Mouse (Mus musculus) heart, embryonic 10.5 days (tissue): Measurements from ENCODE around the gene Hdac11. TPM values are rescaled to one million over a fixed set of nuclear protein-coding genes. Genes with fewer than 3 reads are reported as not detected.

Experiments used
- DNase-seq: peaks from one replicate; pipeline ENCODE4 v3.0.0-alpha.2; 2017; ENCODE audit warnings: low spot score
- H3K27ac ChIP-seq: fragments of 300-500 bp; sonication (generic); 2 replicates; pipeline ENCODE4 v1.5.1; 2016; ENCODE audit warnings: mild to moderate bottlenecking
- H3K27me3 ChIP-seq: fragments of 300-500 bp; sonication (generic); 2 replicates; pipeline ENCODE4 v1.6.1; 2016; ENCODE audit warnings: mild to moderate bottlenecking; ENCODE audit not compliant: poor library complexity, insufficient read depth, severe bottlenecking
- H3K36me3 ChIP-seq: fragments of 300-500 bp; sonication (generic); 2 replicates; pipeline ENCODE4 v1.6.1; 2016; ENCODE audit warnings: mild to moderate bottlenecking, moderate library complexity
- H3K4me1 ChIP-seq: fragments of 300-500 bp; sonication (generic); 2 replicates; pipeline ENCODE4 v1.6.1; 2016; ENCODE audit warnings: mild to moderate bottlenecking
- H3K4me3 ChIP-seq: fragments of 300-500 bp; sonication (generic); 2 replicates; pipeline ENCODE4 v1.5.1; 2016; ENCODE audit warnings: mild to moderate bottlenecking, moderate library complexity
- H3K9me3 ChIP-seq: fragments of 300-500 bp; sonication (generic); 2 replicates; pipeline ENCODE4 v1.6.1; 2016; ENCODE audit warnings: mild to moderate bottlenecking, moderate library complexity
- WGBS: fragments of 180-500 bp; shearing (Covaris S2); methylation state at CpG from one replicate; pipeline ENCODE4 v1.1.7; 2016; 5-methylcytosine and 5-hydroxymethylcytosine counted together
- polyA plus RNA-seq: library from polyadenylated mRNA; unstranded; fragments of >200 nt; fragmentation: Nextera tagmentation; extraction: Ambion mirVana; gene quantifications from 2 replicates; pipeline ENCODE4 v1.2.1, GENCODE M21; 2016

Gene Hdac11
- polyA plus RNA-seq, result 6.4 and 6.8 TPM in 2 replicates

- Histone ChIP-seq H3K9me3 (no peaks in the 10 kb centered on the region), H3K4me1 (peaks cover 70% of the 10 kb centered on the region), H3K4me3 (peak within 1 kb of the TSS; percentile 88), H3K27me3 (peaks cover 38% of the 10 kb centered on the region), H3K36me3 (no peaks in the 10 kb centered on the region), H3K27ac (peak within 1 kb of the TSS; percentile 94)
- WGBS, result under 1% methylated on average over 42 of the region's 42 CpGs
- peak; percentile 97 for DNase-seq
Measured at GRCm38 (mm10) chr6:91156554-91157236, at the start of gene Hdac11. Gene Hdac11, plus strand, starts transcription at chr6:91156665.

GRCm38 (mm10) chr6:91108301-91108916, 48.1 kb upstream of the Hdac11 start:
- Histone ChIP-seq H3K4me3 (no peak overlapping the region), H3K27ac (no peak overlapping the region), H3K36me3 (no peaks in the 10 kb centered on the region), H3K9me3 (no peaks in the 10 kb centered on the region), H3K27me3 (no peaks in the 10 kb centered on the region; the same call in 1 of the 2 replicates), H3K4me1 (peaks cover 15% of the 10 kb centered on the region)
- WGBS, result 90% methylated on average over 3 of the region's 3 CpGs
- no peak for DNase-seq

- Histone ChIP-seq H3K27me3 (no peaks in the 10 kb centered on the region; the same call in 1 of the 2 replicates), H3K9me3 (no peaks in the 10 kb centered on the region), H3K27ac (no peak overlapping the region), H3K36me3 (no peaks in the 10 kb centered on the region), H3K4me1 (peaks cover 15% of the 10 kb centered on the region), H3K4me3 (no peak overlapping the region)
- no peak for DNase-seq
- WGBS, result 91% methylated on average over 2 of the region's 2 CpGs
Measured at GRCm38 (mm10) chr6:91108917-91109450, 47.5 kb upstream of the Hdac11 start.

- DNase-seq, result no peak
- Histone ChIP-seq H3K27me3 (no peaks in the 10 kb centered on the region; the same call in 1 of the 2 replicates), H3K4me3 (no peak overlapping the region), H3K9me3 (no peaks in the 10 kb centered on the region), H3K27ac (no peak overlapping the region), H3K36me3 (no peaks in the 10 kb centered on the region), H3K4me1 (peaks cover 10% of the 10 kb centered on the region)
Measured at GRCm38 (mm10) chr6:91109489-91109888, 47.0 kb upstream of the Hdac11 start.

- DNase-seq, result no peak
- Histone ChIP-seq H3K27ac (no peak overlapping the region), H3K4me1 (0 out of 2 replicates have a peak, but pooled peaks cover 2% of the 10 kb centered on the region), H3K36me3 (no peaks in the 10 kb centered on the region), H3K27me3 (no peaks in the 10 kb centered on the region; the same call in 1 of the 2 replicates), H3K4me3 (no peak overlapping the region), H3K9me3 (no peaks in the 10 kb centered on the region)
- whole genome bisulfite sequencing, result 73% methylated on average over 13 of the region's 13 CpGs
Measured at GRCm38 (mm10) chr6:91110323-91111020, 46.0 kb upstream of the Hdac11 start.

- DNase-seq, result no peak
- 85% methylated on average over 10 of the region's 10 CpGs for WGBS
- Histone ChIP-seq H3K9me3 (no peaks in the 10 kb centered on the region), H3K4me3 (no peak overlapping the region), H3K27ac (no peak overlapping the region), H3K4me1 (peaks cover 9% of the 10 kb centered on the region), H3K27me3 (no peaks in the 10 kb centered on the region; the same call in 1 of the 2 replicates), H3K36me3 (no peaks in the 10 kb centered on the region)
Measured at GRCm38 (mm10) chr6:91111141-91111953, 45.1 kb upstream of the Hdac11 start.

- no peak for DNase-seq
- Histone ChIP-seq H3K9me3 (no peaks in the 10 kb centered on the region), H3K4me3 (no peak overlapping the region), H3K4me1 (peaks cover 13% of the 10 kb centered on the region), H3K27ac (no peak overlapping the region), H3K36me3 (no peaks in the 10 kb centered on the region), H3K27me3 (no peaks in the 10 kb centered on the region; the same call in 1 of the 2 replicates)
- 92% methylated on average over 3 of the region's 3 CpGs for WGBS
Measured at GRCm38 (mm10) chr6:91111954-91112252, 44.6 kb upstream of the Hdac11 start.

GRCm38 (mm10) chr6:91114716-91115115, 41.7 kb upstream of the Hdac11 start:
- WGBS, result 56% methylated on average over 2 of the region's 2 CpGs

GRCm38 (mm10) chr6:91115158-91115557, 41.3 kb upstream of the Hdac11 start:
- H3K4me3 ChIP-seq, result 0 out of 2 replicates have a peak overlapping the region, but pooled peaks have one; percentile 86
- H3K36me3 ChIP-seq, result no peaks in the 10 kb centered on the region
- DNase-seq, result no peak
- no peaks in the 10 kb centered on the region for H3K9me3 ChIP-seq
- WGBS, result 48% methylated on average over 1 of the region's 1 CpGs
- no peak overlapping the region for H3K27ac ChIP-seq
- peaks cover 22% of the 10 kb centered on the region for H3K4me1 ChIP-seq
- H3K27me3 ChIP-seq, result peaks cover 16% of the 10 kb centered on the region; the same call in 1 of the 2 replicates

More at GRCm38 (mm10) chr6:91114716-91115115, 41.7 kb upstream of the Hdac11 start:
- H3K36me3 ChIP-seq, result no peaks in the 10 kb centered on the region
- DNase-seq, result no peak
- H3K9me3 ChIP-seq, result no peaks in the 10 kb centered on the region
- H3K4me1 ChIP-seq, result peaks cover 22% of the 10 kb centered on the region
- H3K27me3 ChIP-seq, result peaks cover 16% of the 10 kb centered on the region; the same call in 1 of the 2 replicates
- no peak overlapping the region for H3K4me3 ChIP-seq
- no peak overlapping the region for H3K27ac ChIP-seq

GRCm38 (mm10) chr6:91115863-91116243, 40.6 kb upstream of the Hdac11 start:
- WGBS, result 18% methylated on average over 4 of the region's 4 CpGs
- H3K27ac ChIP-seq, result peak overlapping the region; percentile 93

GRCm38 (mm10) chr6:91116244-91117145, 40.0 kb upstream of the Hdac11 start, which contains the start of gene Nup210:
Gene Nup210, minus strand, starts transcription at chr6:91116829.
- no peaks in the 10 kb centered on the region for H3K9me3 ChIP-seq
- peaks cover 22% of the 10 kb centered on the region for H3K4me1 ChIP-seq
- H3K36me3 ChIP-seq, result no peaks in the 10 kb centered on the region
- DNase-seq, result peak; percentile 95
- under 1% methylated on average over 93 of the region's 93 CpGs for WGBS
- peak within 1 kb of the TSS; percentile 93 for H3K27ac ChIP-seq
- H3K27me3 ChIP-seq, result peaks cover 16% of the 10 kb centered on the region; the same call in 1 of the 2 replicates
- peak within 1 kb of the TSS; percentile 86 for H3K4me3 ChIP-seq

More at GRCm38 (mm10) chr6:91115863-91116243, 40.6 kb upstream of the Hdac11 start:
- H3K36me3 ChIP-seq, result no peaks in the 10 kb centered on the region
- DNase-seq, result no peak
- H3K4me3 ChIP-seq, result peak overlapping the region; percentile 86
- H3K27me3 ChIP-seq, result peaks cover 16% of the 10 kb centered on the region; the same call in 1 of the 2 replicates
- peaks cover 22% of the 10 kb centered on the region for H3K4me1 ChIP-seq
- H3K9me3 ChIP-seq, result no peaks in the 10 kb centered on the region
